In genomic region chr12:79988401-79989358, GRCm38 (mm10) we compare ENCODE assay signal across 8 mouse cellular contexts.
A peak's percentile ranks its signal among the peaks of the same experiment; 100 is the strongest.
DNase-seq lines count a peak whose midpoint lies in the region; ATAC-seq and TF ChIP-seq lines count a peak whose summit lies in the region.

No protein-coding gene starts in this region.

- H3K9me3 ChIP-seq in intestine, embryonic 14.5 days (ENCODE audit: control insufficient read depth, low read length): no peaks in the 10 kb centered on the region
- H3K9me3 ChIP-seq in intestine, postnatal 0 days (ENCODE audit: control insufficient read depth): no peaks in the 10 kb centered on the region
- H3K9me3 ChIP-seq in liver, embryonic 13.5 days (replicated peaks): no peaks in the 10 kb centered on the region

- H3K4me2 ChIP-seq in intestine, embryonic 14.5 days (ENCODE audit: low read length): no peak overlapping the region
- H3K4me2 ChIP-seq in intestine, postnatal 0 days (replicated peaks; ENCODE audit: low read depth): no peak overlapping the region
- H3K4me2 ChIP-seq in liver, embryonic 13.5 days: peak overlapping the region; percentile 35

- WGBS in intestine, embryonic 14.5 days: 69% methylated on average over 11 of the region's 11 CpGs
- WGBS in intestine, postnatal 0 days: 66% methylated on average over 11 of the region's 11 CpGs
- WGBS in liver, embryonic 13.5 days (ENCODE audit: insufficient replicate concordance): 27% methylated on average over 11 of the region's 11 CpGs

- H3K9ac ChIP-seq in intestine, embryonic 14.5 days (ENCODE audit: low read length): no peak overlapping the region
- no peak overlapping the region for H3K9ac ChIP-seq in intestine, postnatal 0 days (ENCODE audit: low read depth, low read length)
- peak overlapping the region; percentile 49 for H3K9ac ChIP-seq in liver, embryonic 13.5 days

- ATAC-seq in intestine, embryonic 14.5 days (replicated peaks; ENCODE audit: low FRiP score, low TSS enrichment, low read depth): no peak
- no peak for ATAC-seq in intestine, postnatal 0 days
- ATAC-seq in erythroblast, adult 5-6 weeks (replicated peaks; ENCODE audit: low FRiP score, poor library complexity, severe bottlenecking): peak; percentile 74
- ATAC-seq in liver, embryonic 13.5 days (ENCODE audit: low read depth): peak; percentile 92

- H3K27me3 ChIP-seq in intestine, embryonic 14.5 days (replicated peaks; ENCODE audit: control insufficient read depth, insufficient read depth, low read length): no peaks in the 10 kb centered on the region
- H3K27me3 ChIP-seq in intestine, postnatal 0 days (replicated peaks; ENCODE audit: control insufficient read depth, insufficient read depth, low read length): no peaks in the 10 kb centered on the region
- H3K27me3 ChIP-seq in liver, embryonic 13.5 days: no peaks in the 10 kb centered on the region; the same call in 1 of the 2 replicates

- H3K4me3 ChIP-seq in intestine, embryonic 14.5 days (ENCODE audit: low read depth, low read length): no peak overlapping the region
- no peak overlapping the region for H3K4me3 ChIP-seq in intestine, postnatal 0 days (ENCODE audit: low read depth, low read length)
- H3K4me3 ChIP-seq in liver, embryonic 13.5 days (replicated peaks): no peak overlapping the region

- DNase-seq in intestine, embryonic 14.5 days (ENCODE audit: low spot score): no peak
- peak; percentile 82 for DNase-seq in adrenal gland, adult 2 months
- DNase-seq in liver, embryonic 13.5 days: peak; percentile 62
- no peak for DNase-seq in frontal cortex, postnatal 36 days (ENCODE audit: low spot score in 2 of 2)
- DNase-seq in right cerebral cortex, postnatal 14 days: no peak
- no peak for DNase-seq in frontal cortex, postnatal 25 days (ENCODE audit: low spot score in 2 of 2)

- no peaks in the 10 kb centered on the region for H3K36me3 ChIP-seq in intestine, embryonic 14.5 days (ENCODE audit: control insufficient read depth, insufficient read depth, low read length)
- no peaks in the 10 kb centered on the region for H3K36me3 ChIP-seq in intestine, postnatal 0 days (ENCODE audit: control insufficient read depth, insufficient read depth)
- no peaks in the 10 kb centered on the region for H3K36me3 ChIP-seq in liver, embryonic 13.5 days

- TF ChIP-seq CTCF in intestine, postnatal 0 days (IDR thresholded peaks at IDR 0.05; ENCODE audit: low read depth): no peak

- peak overlapping the region; percentile 78 for H3K27ac ChIP-seq in intestine, embryonic 14.5 days (ENCODE audit: low read depth)
- no peak overlapping the region for H3K27ac ChIP-seq in intestine, postnatal 0 days (ENCODE audit: low read depth, low read length)
- peak overlapping the region; percentile 92 for H3K27ac ChIP-seq in liver, embryonic 13.5 days

- peaks cover 75% of the 10 kb centered on the region for H3K4me1 ChIP-seq in intestine, embryonic 14.5 days (replicated peaks; ENCODE audit: control insufficient read depth, insufficient read depth, low read length)
- H3K4me1 ChIP-seq in intestine, postnatal 0 days (replicated peaks; ENCODE audit: control insufficient read depth, insufficient read depth, low read length): no peaks in the 10 kb centered on the region; the same call in 1 of the 2 replicates
- peaks cover 83% of the 10 kb centered on the region for H3K4me1 ChIP-seq in liver, embryonic 13.5 days (replicated peaks)

Comparison
In these comparisons a context has a peak if more than half of its experiments do, and no peak if none do; other contexts are left out.
1. ATAC-seq: peak in erythroblast, adult 5-6 weeks (single experiment) and liver, embryonic 13.5 days (single experiment); none in intestine, embryonic 14.5 days (single experiment) and intestine, postnatal 0 days (single experiment).
2. DNase-seq: peak in adrenal gland, adult 2 months (single experiment) and liver, embryonic 13.5 days (single experiment); none in intestine, embryonic 14.5 days (single experiment), frontal cortex, postnatal 36 days (0 of 2), right cerebral cortex, postnatal 14 days (single experiment) and frontal cortex, postnatal 25 days (0 of 2).